Mouse (Mus musculus) frontal cortex, postnatal 10 days (tissue): Measurements from ENCODE around the gene Sufu.
A peak's percentile ranks its signal among the peaks of the same experiment; 100 is the strongest.

Source experiments
- DNase-seq, 2 experiments: peaks; one replicate each; pipeline ENCODE4 v3.0.0; 2022; ENCODE audit warnings: low spot score in 2 of 2, mixed read lengths in 1 of 2

The Sufu gene

GRCm38 (mm10) chr19:46516667-46517528, 120.2 kb downstream of the Sufu start:
- no peak for DNase-seq

- DNase-seq = no peak
Observed at GRCm38 (mm10) chr19:46517529-46518351, 121.0 kb downstream of the Sufu start.

- DNase-seq = no peak
Observed at GRCm38 (mm10) chr19:46518352-46518787, 121.7 kb downstream of the Sufu start.

GRCm38 (mm10) chr19:46518828-46519621, 122.3 kb downstream of the Sufu start:
- no peak for DNase-seq

GRCm38 (mm10) chr19:46521698-46522097, 125.0 kb downstream of the Sufu start:
- DNase-seq = no peak

GRCm38 (mm10) chr19:46522433-46523044, 125.8 kb downstream of the Sufu start:
- DNase-seq = no peak

GRCm38 (mm10) chr19:46523131-46523479, 126.4 kb downstream of the Sufu start:
- no peak for DNase-seq

- DNase-seq = peak; percentile 74 to 86
Observed at GRCm38 (mm10) chr19:46523480-46524151, 126.9 kb downstream of the Sufu start.

GRCm38 (mm10) chr19:46524152-46524544, 127.5 kb downstream of the Sufu start:
- no peak for DNase-seq

- DNase-seq = no peak
Observed at GRCm38 (mm10) chr19:46524601-46525321, 128.1 kb downstream of the Sufu start.

- DNase-seq = no peak
Observed at GRCm38 (mm10) chr19:46525691-46526631, 129.3 kb downstream of the Sufu start.

- DNase-seq = peak in 1 of 2 experiments; percentile 9
Observed at GRCm38 (mm10) chr19:46527632-46528528, 131.2 kb downstream of the Sufu start.

- DNase-seq = peak in 1 of 2 experiments; percentile 69
Observed at GRCm38 (mm10) chr19:46528529-46529213, 132.0 kb downstream of the Sufu start.

- DNase-seq = peak in 1 of 2 experiments; percentile 13
Observed at GRCm38 (mm10) chr19:46529601-46530448, 133.1 kb downstream of the Sufu start.

- DNase-seq = peak in 1 of 2 experiments; percentile 6
Observed at GRCm38 (mm10) chr19:46530449-46530990, 133.8 kb downstream of the Sufu start.
